Mouse (Mus musculus): ENCODE data around the gene Adgrl2. TPM values are rescaled to one million over a fixed set of nuclear protein-coding genes. Genes with fewer than 3 reads are reported as not detected.

Gene Adgrl2
- polyA plus RNA-seq, 1 experiment: 92.7 TPM

DNA sequence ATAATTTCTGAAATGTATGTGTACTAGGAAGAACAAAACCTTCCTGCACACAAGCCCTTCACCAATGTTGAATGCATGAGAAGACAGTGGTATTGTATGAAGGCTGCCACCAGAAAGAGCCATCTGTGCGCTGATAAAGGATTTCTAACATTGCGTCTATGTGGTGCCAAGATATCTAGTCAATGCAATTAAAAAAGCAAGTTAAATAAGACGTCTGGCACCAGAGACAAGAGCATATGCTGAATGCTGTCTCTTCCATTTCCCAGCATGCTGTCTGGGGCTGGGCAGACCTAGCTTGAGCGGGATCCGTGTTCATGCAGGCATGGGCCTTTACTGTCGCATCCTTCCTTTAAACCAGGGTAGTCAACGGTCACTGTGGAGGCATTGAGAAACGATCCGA lies 55.3 kb downstream of the Adgrl2 start:
- no peak for DNase-seq
- Histone ChIP-seq H3K4me1 (ENCODE audit: control insufficient read depth, insufficient read depth, low read length) (peaks cover 5% of the 10 kb centered on the region), H3K4me3 (replicated peaks; ENCODE audit: extremely low read depth, low read depth, low read length) (no peak overlapping the region)
- WGBS: 83% methylated on average over 9 of the region's 9 CpGs
- TF ChIP-seq CTCF (IDR thresholded peaks at IDR 0.05; ENCODE audit: insufficient read depth, low read length) (no peak), POLR2A (IDR thresholded peaks at IDR 0.05; ENCODE audit: borderline replicate concordance, extremely low read depth, low read depth, low read length) (no peak)

DNA sequence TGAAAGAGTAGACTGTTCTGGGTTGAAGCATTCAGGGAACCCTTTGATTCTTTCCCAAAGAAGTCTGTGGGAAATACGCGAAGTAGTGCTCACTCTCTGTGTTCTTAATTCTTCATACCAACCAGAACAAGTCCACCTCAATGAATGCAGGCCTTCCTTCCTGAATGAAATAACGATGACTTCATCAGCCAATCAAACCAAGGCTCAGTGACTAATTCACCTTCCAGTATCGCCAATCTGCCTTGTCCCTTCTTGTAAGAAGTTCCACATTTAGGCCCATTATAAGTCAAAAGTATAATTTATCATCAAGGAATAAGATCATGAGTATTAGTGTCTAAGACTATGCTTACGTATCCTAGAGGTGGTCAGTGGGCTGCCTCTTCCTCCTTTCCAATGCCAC lies 56.1 kb downstream of the Adgrl2 start:
- WGBS: 70% methylated on average over 5 of the region's 5 CpGs
- no peak for DNase-seq
- Histone ChIP-seq H3K4me3 (replicated peaks; ENCODE audit: extremely low read depth, low read depth, low read length) (no peak overlapping the region), H3K4me1 (ENCODE audit: control insufficient read depth, insufficient read depth, low read length) (peaks cover 5% of the 10 kb centered on the region)
- TF ChIP-seq CTCF (IDR thresholded peaks at IDR 0.05; ENCODE audit: insufficient read depth, low read length) (no peak), POLR2A (IDR thresholded peaks at IDR 0.05; ENCODE audit: borderline replicate concordance, extremely low read depth, low read depth, low read length) (no peak)

DNA sequence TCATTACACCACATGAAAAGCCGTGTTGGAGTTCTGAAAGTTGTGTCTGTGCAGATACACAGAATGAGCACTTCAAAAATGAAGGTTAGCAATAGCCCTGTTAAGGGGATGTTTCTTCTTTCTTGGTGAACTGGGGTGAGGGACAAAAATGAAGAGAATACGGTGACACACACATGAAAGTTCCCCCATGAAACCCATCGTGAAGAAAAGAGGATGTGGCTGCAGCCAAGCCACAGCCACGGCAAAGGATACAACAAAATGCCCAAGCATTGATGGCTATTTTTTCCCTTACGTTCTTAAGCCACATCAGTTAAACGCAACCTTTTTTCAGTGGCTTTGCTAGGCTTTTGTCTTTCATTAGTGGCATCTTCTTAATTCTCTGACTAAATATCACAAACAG lies 57.2 kb downstream of the Adgrl2 start:
- TF ChIP-seq CTCF (IDR thresholded peaks at IDR 0.05; ENCODE audit: insufficient read depth, low read length): no peak
- no peak for TF ChIP-seq POLR2A (IDR thresholded peaks at IDR 0.05; ENCODE audit: borderline replicate concordance, extremely low read depth, low read depth, low read length)
- 52% methylated on average over 6 of the region's 6 CpGs for WGBS

DNA sequence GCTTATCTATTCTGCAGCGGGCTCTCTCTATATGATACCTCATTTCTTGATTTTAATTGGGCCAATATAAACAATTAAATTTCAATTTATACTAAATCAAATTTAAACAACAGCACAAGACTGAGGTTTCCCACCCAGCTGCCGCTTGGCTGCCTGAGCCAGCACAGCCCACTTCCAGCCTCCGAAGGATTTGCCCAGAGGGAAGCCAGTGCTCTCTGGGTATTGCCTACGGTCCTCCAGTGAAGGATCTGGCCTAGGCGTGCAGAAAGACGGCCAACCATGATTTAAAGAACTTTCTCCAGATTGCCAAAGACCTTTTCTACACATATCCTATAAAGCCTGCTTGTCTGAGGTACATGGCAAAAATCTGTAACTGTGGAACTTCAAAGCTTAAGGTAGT lies 59.4 kb downstream of the Adgrl2 start:
- 75% methylated on average over 6 of the region's 6 CpGs for WGBS
- Histone ChIP-seq H3K4me3 (replicated peaks; ENCODE audit: extremely low read depth, low read depth, low read length) (no peak overlapping the region), H3K4me1 (ENCODE audit: control insufficient read depth, insufficient read depth, low read length) (peaks cover 8% of the 10 kb centered on the region)
- TF ChIP-seq POLR2A (IDR thresholded peaks at IDR 0.05; ENCODE audit: borderline replicate concordance, extremely low read depth, low read depth, low read length): no peak
- no peak for DNase-seq

More for the DNA sequence above, 57.2 kb downstream of the Adgrl2 start:
- Histone ChIP-seq H3K4me3 (replicated peaks; ENCODE audit: extremely low read depth, low read depth, low read length) (no peak overlapping the region), H3K4me1 (ENCODE audit: control insufficient read depth, insufficient read depth, low read length) (peaks cover 5% of the 10 kb centered on the region)
- no peak for DNase-seq

GRCm38 (mm10) chr3:148926330-148926729 lies 64.0 kb downstream of the Adgrl2 start:
- H3K4me3 ChIP-seq (replicated peaks; ENCODE audit: extremely low read depth, low read depth, low read length): no peak overlapping the region
- TF ChIP-seq CTCF (IDR thresholded peaks at IDR 0.05; ENCODE audit: insufficient read depth, low read length) (no peak), POLR2A (IDR thresholded peaks at IDR 0.05; ENCODE audit: borderline replicate concordance, extremely low read depth, low read depth, low read length) (no peak)
- H3K4me1 ChIP-seq (ENCODE audit: control insufficient read depth, insufficient read depth, low read length): peaks cover 3% of the 10 kb centered on the region
- no peak for DNase-seq
- 58% methylated on average over 3 of the region's 3 CpGs for WGBS

- Histone ChIP-seq H3K4me3 (replicated peaks; ENCODE audit: extremely low read depth, low read depth, low read length) (no peak overlapping the region), H3K4me1 (ENCODE audit: control insufficient read depth, insufficient read depth, low read length) (peaks cover 10% of the 10 kb centered on the region)
- 58% methylated on average over 14 of the region's 14 CpGs for WGBS
- TF ChIP-seq POLR2A (IDR thresholded peaks at IDR 0.05; ENCODE audit: borderline replicate concordance, extremely low read depth, low read depth, low read length): no peak
- TF ChIP-seq CTCF (IDR thresholded peaks at IDR 0.05; ENCODE audit: insufficient read depth, low read length): no peak
- DNase-seq: no peak
These were observed 67.7 kb downstream of the Adgrl2 start for GRCm38 (mm10) chr3:148922618-148923095.

- H3K4me3 ChIP-seq (replicated peaks; ENCODE audit: extremely low read depth, low read depth, low read length): no peak overlapping the region
- peaks cover 12% of the 10 kb centered on the region for H3K4me1 ChIP-seq (ENCODE audit: control insufficient read depth, insufficient read depth, low read length)
- TF ChIP-seq CTCF (IDR thresholded peaks at IDR 0.05; ENCODE audit: insufficient read depth, low read length) (no peak), POLR2A (IDR thresholded peaks at IDR 0.05; ENCODE audit: borderline replicate concordance, extremely low read depth, low read depth, low read length) (no peak)
- WGBS: 76% methylated on average over 13 of the region's 13 CpGs
- no peak for DNase-seq
These were observed 68.3 kb downstream of the Adgrl2 start for GRCm38 (mm10) chr3:148921966-148922587.

DNA sequence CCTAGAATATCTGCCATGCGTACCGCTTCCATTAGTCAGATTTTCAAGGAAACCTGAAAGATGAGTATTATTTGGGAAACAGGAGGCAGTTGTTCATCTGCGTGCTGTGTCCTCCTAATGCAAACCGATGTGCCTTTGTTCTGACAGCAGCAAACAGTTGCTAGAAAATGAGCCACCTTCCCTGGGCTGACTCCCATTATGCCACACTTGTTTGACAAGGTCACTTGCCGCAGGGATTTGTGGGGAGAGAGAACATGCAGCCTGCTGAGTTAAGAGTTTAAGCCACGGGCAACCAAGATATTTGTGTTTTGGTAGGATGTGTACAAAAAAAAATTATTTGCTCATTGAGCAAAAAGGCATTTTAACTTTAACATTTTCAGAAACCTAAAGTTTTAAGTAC lies 69.5 kb downstream of the Adgrl2 start:
- 78% methylated on average over 6 of the region's 6 CpGs for WGBS
- TF ChIP-seq POLR2A (IDR thresholded peaks at IDR 0.05; ENCODE audit: borderline replicate concordance, extremely low read depth, low read depth, low read length): no peak
- no peak for TF ChIP-seq CTCF (IDR thresholded peaks at IDR 0.05; ENCODE audit: insufficient read depth, low read length)
- Histone ChIP-seq H3K4me1 (ENCODE audit: control insufficient read depth, insufficient read depth, low read length) (peaks cover 14% of the 10 kb centered on the region), H3K4me3 (replicated peaks; ENCODE audit: extremely low read depth, low read depth, low read length) (no peak overlapping the region)
- no peak for DNase-seq

DNA sequence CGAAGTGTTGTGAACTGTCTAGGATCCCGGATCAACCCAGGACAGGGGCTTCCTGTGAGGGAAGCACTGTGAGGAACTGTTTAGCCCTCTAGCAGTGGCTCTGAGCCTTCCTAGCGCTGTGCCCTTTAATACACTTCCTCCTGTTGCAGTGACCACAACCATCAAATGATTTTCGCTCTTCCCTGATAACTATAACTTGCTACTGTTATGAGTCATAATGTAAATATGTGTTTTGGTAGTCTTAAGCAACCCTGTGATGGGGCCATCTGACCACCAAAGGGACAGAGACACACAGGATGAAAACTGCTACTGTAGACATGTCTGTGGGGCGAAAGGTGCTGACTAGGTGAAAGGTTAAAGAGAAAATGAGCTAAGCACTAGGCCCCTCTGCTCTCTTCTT lies 71.9 kb downstream of the Adgrl2 start:
- 45% methylated on average over 5 of the region's 5 CpGs for WGBS
- no peak for DNase-seq

DNA sequence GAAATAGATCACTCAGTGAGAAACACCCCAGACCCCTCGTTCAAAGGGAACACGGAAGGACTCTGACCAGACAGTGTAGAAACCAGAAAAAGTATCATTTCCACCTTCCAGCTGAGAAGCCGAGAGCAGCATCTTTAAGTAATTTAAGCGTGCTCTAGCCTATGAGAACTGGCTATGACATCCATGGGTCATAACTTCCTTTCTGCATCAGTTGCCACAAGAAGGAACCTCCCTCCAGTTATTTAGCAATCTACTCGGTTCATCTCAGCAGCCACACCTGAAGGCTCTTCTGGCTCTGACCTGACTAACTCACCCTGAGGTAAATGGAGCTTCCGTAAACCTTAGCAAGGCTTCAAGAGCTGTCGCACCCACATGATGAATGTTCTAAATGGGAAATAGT lies 72.5 kb downstream of the Adgrl2 start:
- H3K4me3 ChIP-seq (replicated peaks; ENCODE audit: extremely low read depth, low read depth, low read length): no peak overlapping the region
- DNase-seq: no peak
- TF ChIP-seq CTCF (IDR thresholded peaks at IDR 0.05; ENCODE audit: insufficient read depth, low read length): no peak
- no peak for TF ChIP-seq POLR2A (IDR thresholded peaks at IDR 0.05; ENCODE audit: borderline replicate concordance, extremely low read depth, low read depth, low read length)
- peaks cover 18% of the 10 kb centered on the region for H3K4me1 ChIP-seq (ENCODE audit: control insufficient read depth, insufficient read depth, low read length)
- 57% methylated on average over 7 of the region's 7 CpGs for WGBS

More for the DNA sequence above, 71.9 kb downstream of the Adgrl2 start:
- Histone ChIP-seq H3K4me1 (ENCODE audit: control insufficient read depth, insufficient read depth, low read length) (peaks cover 18% of the 10 kb centered on the region), H3K4me3 (replicated peaks; ENCODE audit: extremely low read depth, low read depth, low read length) (no peak overlapping the region)
- no peak for TF ChIP-seq CTCF (IDR thresholded peaks at IDR 0.05; ENCODE audit: insufficient read depth, low read length)
- no peak for TF ChIP-seq POLR2A (IDR thresholded peaks at IDR 0.05; ENCODE audit: borderline replicate concordance, extremely low read depth, low read depth, low read length)

Measured in lung, adult 2 months (tissue).